Mouse (Mus musculus) lung, embryonic 16.5 days (tissue): ENCODE measurements around the gene Cmip. TPM values are rescaled to one million over a fixed set of nuclear protein-coding genes. Genes with fewer than 3 reads are reported as not detected.

Experiments
- ATAC-seq: fragments of 200-750 bp; cut with Nextera tagmentation; 2 replicates; pipeline ENCODE4 v1.8.0; 2017; ENCODE audit warnings: low read depth, mild to moderate bottlenecking, moderate library complexity
- H3K27ac ChIP-seq: fragments of 300-500 bp; sonication (generic); 2 replicates; pipeline ENCODE4 v1.5.1; 2014; ENCODE audit warnings: mild to moderate bottlenecking, control low read depth, low read length
- H3K27me3 ChIP-seq: fragments of 300-500 bp; sonication (generic); 2 replicates; pipeline ENCODE4 v1.6.1; 2014; ENCODE audit warnings: low read depth, low read length, mixed read lengths; ENCODE audit not compliant: control insufficient read depth, insufficient read depth
- H3K36me3 ChIP-seq: fragments of 300-500 bp; sonication (generic); 2 replicates; pipeline ENCODE4 v1.6.1; 2014; ENCODE audit warnings: low read length; ENCODE audit not compliant: control insufficient read depth, insufficient read depth
- H3K4me1 ChIP-seq: fragments of 300-500 bp; sonication (generic); replicated peaks from 2 replicates; pipeline ENCODE4 v1.6.1; 2014; ENCODE audit warnings: low read length, mixed read lengths; ENCODE audit not compliant: control insufficient read depth, insufficient read depth
- H3K4me2 ChIP-seq: fragments of 300-500 bp; sonication (generic); 2 replicates; pipeline ENCODE4 v1.6.1; 2014; ENCODE audit warnings: low read depth, low read length, control low read depth
- H3K4me3 ChIP-seq: fragments of 300-500 bp; sonication (generic); 2 replicates; pipeline ENCODE4 v1.5.1; 2014; ENCODE audit warnings: mild to moderate bottlenecking, low read length, control low read depth
- H3K9ac ChIP-seq: fragments of 300-500 bp; sonication (generic); 2 replicates; pipeline ENCODE4 v1.6.1; 2014; ENCODE audit warnings: low read length, control low read depth
- H3K9me3 ChIP-seq: fragments of 300-500 bp; sonication (generic); 2 replicates; pipeline ENCODE4 v1.6.1; 2016; ENCODE audit warnings: low read length; ENCODE audit not compliant: control insufficient read depth
- WGBS: fragments of 180-500 bp; shearing (Covaris S2); extraction: QIAGEN DNeasy Blood & Tissue Kit; methylation state at CpG from one replicate; pipeline ENCODE4 v1.1.7; 2014; 5-methylcytosine and 5-hydroxymethylcytosine counted together
- polyA plus RNA-seq: library from polyadenylated mRNA; unstranded; fragments of >200 nt; fragmentation: Nextera tagmentation; extraction: Ambion mirVana; gene quantifications from 2 replicates; pipeline ENCODE4 v1.2.1, GENCODE M21; 2015

The Cmip gene
- polyA plus RNA-seq, 1 experiment from 2014 or later: 11.3 TPM

DNA sequence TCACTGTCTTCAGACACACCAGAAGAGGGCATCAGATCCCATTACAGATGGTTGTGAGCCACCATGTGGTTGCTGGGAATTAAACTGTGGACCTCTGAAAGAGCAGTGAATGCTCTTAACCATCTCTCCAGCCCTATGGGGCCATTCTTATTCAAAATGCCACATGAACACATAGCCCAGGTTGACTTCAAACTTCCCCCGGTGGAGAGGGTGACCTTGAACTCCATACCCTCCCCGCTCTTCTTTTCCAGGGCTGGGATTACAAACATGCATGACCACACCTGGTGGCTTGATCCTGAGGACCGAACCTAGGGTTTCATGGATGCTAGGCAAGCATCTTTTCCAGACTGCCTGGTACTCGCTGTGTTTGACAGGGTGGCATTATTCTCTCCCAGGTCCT lies 20.3 kb upstream of the Cmip start:
- no peaks in the 10 kb centered on the region for H3K4me1 ChIP-seq
- H3K9ac ChIP-seq: no peak overlapping the region
- no peak overlapping the region for H3K4me3 ChIP-seq
- H3K9me3 ChIP-seq: no peaks in the 10 kb centered on the region
- H3K27ac ChIP-seq: no peak overlapping the region
- H3K27me3 ChIP-seq: no peaks in the 10 kb centered on the region
- 86% methylated on average over 4 of the region's 4 CpGs for WGBS
- no peak overlapping the region for H3K4me2 ChIP-seq
- H3K36me3 ChIP-seq: no peaks in the 10 kb centered on the region
- ATAC-seq: no peak

DNA sequence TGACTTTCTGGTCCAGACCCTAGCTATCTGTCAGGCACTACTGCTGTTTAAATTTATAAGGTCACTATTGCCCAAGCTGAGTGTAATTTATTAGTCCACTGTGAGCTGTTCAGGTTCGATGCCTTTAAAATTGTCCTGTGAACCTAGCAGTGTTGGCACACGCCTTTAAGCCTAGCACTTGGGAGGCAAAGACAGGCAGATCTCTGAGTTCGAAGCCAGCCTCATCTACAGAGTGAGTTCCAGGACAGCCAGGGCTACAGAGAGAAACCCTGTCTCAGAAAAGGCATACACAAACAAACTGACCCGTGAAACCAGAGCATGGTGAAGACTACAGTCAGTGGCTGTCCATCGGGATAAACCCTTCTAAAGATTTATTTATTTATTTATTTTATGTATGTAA lies 16.5 kb upstream of the Cmip start:
- whole genome bisulfite sequencing: 71% methylated on average over 5 of the region's 5 CpGs
- Histone ChIP-seq H3K9me3 (no peaks in the 10 kb centered on the region), H3K4me3 (no peak overlapping the region), H3K27ac (no peak overlapping the region), H3K27me3 (no peaks in the 10 kb centered on the region), H3K9ac (no peak overlapping the region), H3K4me1 (no peaks in the 10 kb centered on the region), H3K4me2 (no peak overlapping the region), H3K36me3 (no peaks in the 10 kb centered on the region)
- ATAC-seq: no peak

DNA sequence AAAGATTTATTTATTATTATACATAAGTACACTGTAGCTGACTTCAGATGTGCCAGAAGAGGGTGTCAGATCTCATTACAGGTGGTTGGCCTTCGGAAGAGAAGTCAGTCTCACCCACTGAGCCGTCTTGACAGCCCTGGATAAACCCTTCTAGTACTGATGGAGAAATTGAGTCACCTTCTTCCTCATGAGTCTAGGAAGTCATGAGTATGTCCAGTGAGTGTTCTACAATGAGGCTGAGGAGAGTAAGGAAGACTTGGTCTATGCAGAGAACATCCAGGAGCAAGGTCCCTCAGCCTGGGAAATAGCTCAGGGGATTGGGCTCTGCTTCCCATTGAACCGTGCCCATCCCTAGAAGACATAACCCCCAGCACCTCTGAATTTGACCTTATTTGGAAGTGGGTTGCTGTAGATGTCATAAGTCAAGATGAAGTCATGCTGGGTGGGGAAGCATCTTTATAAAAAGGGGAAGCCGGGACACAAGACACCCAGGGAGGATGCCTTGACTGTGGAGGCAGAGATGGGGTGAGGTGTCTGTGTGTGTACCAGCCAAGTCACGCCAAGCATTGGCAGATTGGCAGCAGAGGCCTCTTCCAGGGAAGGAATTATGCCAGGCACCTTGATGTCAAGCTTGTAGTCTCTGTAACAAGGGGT lies 15.9 kb upstream of the Cmip start:
- Histone ChIP-seq H3K4me2 (no peak overlapping the region), H3K9me3 (no peaks in the 10 kb centered on the region), H3K27me3 (no peaks in the 10 kb centered on the region), H3K9ac (no peak overlapping the region), H3K4me3 (no peak overlapping the region), H3K4me1 (no peaks in the 10 kb centered on the region), H3K36me3 (no peaks in the 10 kb centered on the region), H3K27ac (no peak overlapping the region)
- ATAC-seq: no peak
- WGBS: 60% methylated on average over 5 of the region's 5 CpGs

DNA sequence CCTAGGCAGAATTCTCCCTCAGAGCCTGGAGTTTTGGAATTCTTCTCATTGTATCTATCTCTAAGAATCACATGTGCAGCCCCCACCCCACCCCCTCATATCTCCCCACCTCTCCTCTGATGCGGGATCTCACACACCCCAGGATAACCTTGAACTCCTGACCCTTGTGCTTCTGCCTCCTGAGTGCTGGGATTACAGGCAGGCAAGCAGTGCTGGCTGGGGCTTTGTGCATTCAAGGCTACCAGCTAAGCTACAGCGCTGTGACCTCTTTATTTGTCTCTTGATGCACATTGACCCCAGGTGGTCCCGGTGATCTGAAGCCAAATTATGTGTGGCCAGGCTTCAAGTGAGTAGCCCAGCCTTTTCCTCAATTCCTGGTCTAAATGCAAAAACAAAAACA lies 15.0 kb upstream of the Cmip start:
- Histone ChIP-seq H3K9ac (no peak overlapping the region), H3K4me1 (no peaks in the 10 kb centered on the region), H3K27me3 (no peaks in the 10 kb centered on the region), H3K4me3 (no peak overlapping the region), H3K9me3 (no peaks in the 10 kb centered on the region), H3K4me2 (no peak overlapping the region), H3K36me3 (no peaks in the 10 kb centered on the region), H3K27ac (no peak overlapping the region)
- WGBS: 50% methylated on average over 3 of the region's 3 CpGs
- ATAC-seq: no peak

DNA sequence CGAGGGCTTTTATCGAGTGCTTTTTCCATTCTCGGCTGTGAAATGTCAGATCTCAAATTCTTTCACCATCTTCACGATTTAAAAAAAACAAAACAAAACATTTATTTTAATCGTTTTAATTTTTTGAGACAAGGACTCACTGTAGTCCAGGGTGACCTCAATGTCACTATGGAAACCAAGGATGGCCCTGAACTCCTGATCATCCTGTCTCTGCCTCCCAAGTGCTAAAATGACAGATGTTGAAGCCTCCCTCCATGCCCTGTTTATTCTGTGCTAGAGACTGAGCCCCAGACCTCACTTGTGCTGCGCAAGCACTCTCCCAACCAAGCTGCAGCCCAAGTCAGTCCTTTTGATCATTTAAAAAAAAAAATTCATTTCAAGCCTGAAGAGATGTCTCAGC lies 14.6 kb upstream of the Cmip start:
- Histone ChIP-seq H3K27ac (no peak overlapping the region), H3K9ac (no peak overlapping the region), H3K4me2 (no peak overlapping the region), H3K4me1 (no peaks in the 10 kb centered on the region), H3K9me3 (no peaks in the 10 kb centered on the region), H3K4me3 (no peak overlapping the region), H3K36me3 (no peaks in the 10 kb centered on the region), H3K27me3 (no peaks in the 10 kb centered on the region)
- 51% methylated on average over 6 of the region's 6 CpGs for WGBS
- ATAC-seq: no peak

DNA sequence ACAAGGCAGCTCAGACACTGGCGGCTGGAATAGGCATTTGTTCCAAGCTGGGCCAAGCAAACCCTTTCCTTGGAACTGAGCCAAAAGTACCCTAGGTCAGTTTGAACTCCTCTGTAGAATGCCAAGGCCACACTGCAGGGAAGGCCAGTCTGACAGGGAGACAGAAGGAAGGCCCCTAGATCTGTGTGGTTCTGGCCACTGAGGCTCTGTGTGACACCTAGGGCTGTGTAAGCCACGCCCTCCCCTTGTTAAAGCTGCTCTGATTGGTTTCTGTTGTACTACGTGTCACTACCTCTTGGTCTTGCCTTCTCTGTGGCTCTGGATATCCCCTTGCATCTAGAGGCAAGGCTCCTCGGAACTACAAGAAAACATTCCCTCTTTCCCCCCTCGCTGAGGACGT lies 12.3 kb upstream of the Cmip start:
- 45% methylated on average over 6 of the region's 6 CpGs for WGBS
- no peak for ATAC-seq
- H3K4me1 ChIP-seq: no peaks in the 10 kb centered on the region
- no peak overlapping the region for H3K9ac ChIP-seq
- H3K4me2 ChIP-seq: no peak overlapping the region
- H3K36me3 ChIP-seq: no peaks in the 10 kb centered on the region
- H3K27ac ChIP-seq: no peak overlapping the region
- H3K9me3 ChIP-seq: no peaks in the 10 kb centered on the region
- H3K27me3 ChIP-seq: no peaks in the 10 kb centered on the region
- no peak overlapping the region for H3K4me3 ChIP-seq

DNA sequence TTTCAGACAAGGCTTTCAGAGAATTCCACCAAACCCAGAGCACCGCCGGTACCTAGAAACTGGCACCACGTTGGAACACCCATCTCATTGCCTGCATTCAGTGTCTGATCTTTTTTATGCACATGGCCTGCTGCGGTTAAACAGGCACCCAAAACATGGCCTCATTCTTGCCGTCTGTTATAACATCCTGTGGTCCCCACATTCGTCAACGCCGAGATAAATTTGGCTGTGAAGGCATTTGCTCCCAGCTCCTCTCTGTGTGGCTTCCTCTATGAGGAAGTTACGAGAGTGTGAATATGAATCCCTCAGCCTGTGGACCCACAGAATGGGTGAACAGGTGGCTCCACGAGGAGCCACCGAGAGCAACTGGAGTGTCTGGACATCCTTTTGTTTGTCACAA lies 8.5 kb upstream of the Cmip start:
- 60% methylated on average over 11 of the region's 11 CpGs for WGBS

DNA sequence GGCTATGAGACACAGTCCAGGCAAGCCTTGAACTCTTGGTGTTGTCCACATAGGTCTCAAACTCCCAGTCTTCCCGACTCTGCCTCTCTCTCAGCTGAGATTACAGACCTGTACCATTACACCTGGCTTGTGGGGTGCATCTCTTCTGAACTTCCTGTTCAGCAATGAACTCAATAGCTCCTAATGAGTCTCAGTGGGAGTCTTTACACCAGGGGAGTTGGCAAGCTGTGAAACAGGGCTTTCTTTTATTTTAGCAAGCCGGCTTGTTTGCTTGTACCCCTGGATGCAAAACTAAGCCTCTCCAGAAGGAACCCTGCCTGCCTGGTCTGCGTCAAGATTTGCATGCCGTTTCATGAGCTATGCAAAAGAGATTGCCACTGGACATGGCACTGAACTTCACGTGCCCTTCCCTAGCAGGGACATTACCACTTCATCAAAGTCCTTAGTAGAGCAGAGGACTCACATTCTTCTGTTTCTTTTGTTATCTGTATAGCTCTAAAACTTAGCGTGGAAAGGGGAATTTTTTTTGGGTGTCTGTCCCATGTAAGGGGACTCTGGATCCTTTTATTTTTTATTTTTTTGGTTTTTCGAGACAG lies 5.7 kb upstream of the Cmip start:
- no peaks in the 10 kb centered on the region for H3K36me3 ChIP-seq
- no peaks in the 10 kb centered on the region for H3K27me3 ChIP-seq
- H3K4me2 ChIP-seq: no peak overlapping the region
- no peak overlapping the region for H3K4me3 ChIP-seq
- H3K4me1 ChIP-seq: no peaks in the 10 kb centered on the region
- no peak overlapping the region for H3K27ac ChIP-seq
- ATAC-seq: no peak
- H3K9ac ChIP-seq: no peak overlapping the region
- WGBS: 49% methylated on average over 7 of the region's 7 CpGs
- H3K9me3 ChIP-seq: no peaks in the 10 kb centered on the region

More for the DNA sequence above, 8.5 kb upstream of the Cmip start:
- no peak for ATAC-seq
- Histone ChIP-seq H3K9me3 (no peaks in the 10 kb centered on the region), H3K4me1 (no peaks in the 10 kb centered on the region), H3K27me3 (no peaks in the 10 kb centered on the region), H3K27ac (no peak overlapping the region), H3K4me3 (no peak overlapping the region), H3K9ac (no peak overlapping the region), H3K36me3 (no peaks in the 10 kb centered on the region), H3K4me2 (no peak overlapping the region)

DNA sequence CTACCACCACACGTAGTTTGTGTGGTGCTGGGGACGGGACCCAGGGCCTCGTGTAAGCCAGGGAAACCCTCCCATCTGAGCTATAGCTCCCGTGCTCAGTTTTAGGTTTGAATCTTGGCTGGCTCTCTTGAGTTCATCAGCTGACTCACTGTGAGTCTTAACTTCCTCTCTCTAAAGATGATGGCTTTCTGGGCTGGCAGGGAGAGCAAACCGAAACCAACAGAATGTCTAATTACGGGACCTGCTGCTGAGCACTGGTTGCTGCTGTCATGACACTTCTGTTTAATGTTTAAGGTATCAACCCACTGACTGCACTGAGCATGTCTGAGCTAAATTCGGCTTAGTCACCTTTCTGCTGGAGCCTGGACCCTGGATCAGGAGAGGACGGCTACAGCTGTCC lies 4.2 kb upstream of the Cmip start:
- Histone ChIP-seq H3K4me1 (no peaks in the 10 kb centered on the region), H3K27me3 (no peaks in the 10 kb centered on the region), H3K36me3 (no peaks in the 10 kb centered on the region), H3K9me3 (no peaks in the 10 kb centered on the region), H3K4me3 (no peak overlapping the region), H3K27ac (no peak overlapping the region), H3K9ac (no peak overlapping the region), H3K4me2 (no peak overlapping the region)
- 92% methylated on average over 8 of the region's 8 CpGs for WGBS
- ATAC-seq: no peak
